Mouse (Mus musculus) testis, postnatal 14 days (tissue): ENCODE results near the gene Capn10.

Source experiments
- DNase-seq: peaks from one replicate; pipeline ENCODE4 v3.0.0; 2021; ENCODE audit warnings: low spot score

Gene Capn10

GRCm38 (mm10) chr1:92976141-92976566 is 42.0 kb downstream of the Capn10 start:
- DNase-seq: no peak

- no peak for DNase-seq
Measured at GRCm38 (mm10) chr1:92978645-92979044, 44.5 kb downstream of the Capn10 start.

DNA sequence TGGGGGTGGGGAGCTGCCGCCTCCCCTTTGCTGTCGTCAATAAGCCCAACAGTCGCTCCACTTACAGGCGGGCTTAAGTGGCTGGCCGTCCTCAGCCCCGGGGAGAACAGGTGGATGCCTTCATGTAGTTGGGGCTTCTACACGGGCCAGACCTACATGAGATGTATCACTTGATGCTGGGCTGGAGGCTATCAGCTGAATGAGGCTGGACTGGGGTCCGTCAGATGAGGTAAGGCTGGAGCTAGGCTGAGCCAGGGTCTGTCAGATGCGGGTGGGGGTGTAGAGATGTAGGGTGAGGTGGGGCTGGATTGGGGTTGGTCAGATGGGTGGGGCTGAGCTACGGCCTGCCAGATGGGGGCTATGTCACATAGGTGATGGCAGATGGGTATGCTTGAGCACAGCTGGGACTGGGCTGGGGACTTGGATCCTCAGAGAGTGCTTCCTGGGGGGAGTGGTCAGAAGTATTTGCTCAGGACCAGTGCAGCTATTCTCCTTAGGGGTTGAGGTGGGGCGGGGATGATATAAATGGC is 45.0 kb downstream of the Capn10 start:
- no peak for DNase-seq

DNA sequence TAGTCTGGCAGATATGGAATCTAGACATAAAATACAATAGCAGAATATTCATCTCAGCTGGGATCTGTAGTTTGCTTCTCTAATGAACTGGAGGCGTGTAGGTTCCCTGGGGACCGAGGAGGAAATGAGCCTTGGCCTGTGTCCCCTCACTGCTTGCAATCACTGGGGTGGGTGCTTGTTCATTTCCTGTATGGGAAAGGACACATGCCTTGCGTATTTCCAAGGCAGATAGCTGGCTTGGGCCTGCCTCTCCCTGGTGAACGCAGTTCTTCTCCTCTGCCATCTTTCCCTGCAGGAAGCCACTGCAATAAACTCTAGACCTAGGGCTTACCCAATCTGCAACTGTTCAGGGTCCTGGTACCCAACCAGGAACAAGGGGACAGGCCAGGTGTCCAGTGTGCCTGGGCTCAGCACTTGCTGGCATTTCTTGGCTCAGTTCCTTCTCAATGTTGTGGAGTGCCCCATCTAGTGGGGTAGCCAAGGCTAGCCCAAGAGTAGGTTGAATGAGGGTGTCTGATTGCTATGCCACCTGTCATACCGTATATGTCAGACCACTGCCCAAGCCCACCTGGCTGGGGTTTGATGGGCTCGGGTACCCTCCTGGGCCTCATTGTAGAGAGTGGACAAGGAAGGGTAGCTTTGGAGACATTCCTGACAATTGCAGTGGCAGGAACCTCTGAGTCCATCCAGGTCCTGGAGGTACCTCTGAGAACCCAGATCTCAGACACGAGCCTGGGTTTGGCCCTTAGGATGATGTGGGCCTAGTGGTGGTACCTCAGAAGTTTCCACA is 47.1 kb downstream of the Capn10 start:
- no peak for DNase-seq

DNA sequence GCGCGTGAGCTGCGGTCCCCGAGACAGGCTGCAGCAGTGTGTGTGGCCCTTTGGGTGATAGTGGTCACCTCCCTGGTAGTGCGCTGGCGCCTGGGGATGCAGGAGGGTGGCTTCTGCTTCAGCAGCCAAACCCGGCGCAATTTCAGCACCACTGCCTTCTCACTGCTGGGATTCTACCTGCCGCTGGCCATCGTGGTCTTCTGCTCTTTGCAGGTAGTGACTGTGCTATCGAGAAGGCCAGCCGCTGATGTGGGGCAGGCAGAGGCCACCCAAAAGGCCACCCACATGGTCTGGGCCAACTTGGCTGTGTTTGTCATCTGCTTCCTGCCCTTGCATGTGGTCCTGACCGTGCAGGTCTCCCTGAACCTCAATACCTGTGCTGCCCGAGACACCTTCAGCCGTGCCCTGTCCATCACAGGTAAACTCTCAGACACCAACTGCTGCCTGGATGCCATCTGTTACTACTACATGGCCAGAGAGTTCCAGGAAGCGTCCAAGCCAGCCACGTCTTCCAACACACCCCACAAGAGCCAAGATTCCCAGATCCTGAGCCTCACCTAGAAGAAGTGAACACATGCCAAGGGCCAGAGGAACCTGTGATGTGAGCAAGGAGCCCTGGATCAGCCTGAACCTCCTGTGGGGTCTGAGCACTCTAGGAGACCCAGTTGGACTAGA is 48.9 kb downstream of the Capn10 start:
- DNase-seq: no peak

DNA sequence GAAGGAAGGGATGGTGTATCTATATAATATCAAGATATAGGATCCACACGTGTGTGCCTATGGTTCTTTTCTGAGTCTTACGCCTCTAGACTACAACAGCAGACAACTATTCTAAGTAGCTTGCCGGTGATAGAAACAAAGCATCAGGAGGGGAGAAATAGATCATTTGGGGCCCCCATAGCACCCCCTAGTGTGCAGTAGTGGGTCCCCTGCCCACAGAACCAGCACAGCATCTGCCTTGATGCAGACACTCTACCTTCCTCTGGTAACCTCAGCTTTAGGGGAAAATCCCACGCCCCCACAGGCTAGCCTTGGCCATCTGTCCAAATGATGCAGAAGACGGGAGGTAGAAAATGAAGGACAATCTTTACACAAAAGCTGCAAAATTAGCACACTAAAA is 50.8 kb downstream of the Capn10 start:
- DNase-seq: no peak

DNA sequence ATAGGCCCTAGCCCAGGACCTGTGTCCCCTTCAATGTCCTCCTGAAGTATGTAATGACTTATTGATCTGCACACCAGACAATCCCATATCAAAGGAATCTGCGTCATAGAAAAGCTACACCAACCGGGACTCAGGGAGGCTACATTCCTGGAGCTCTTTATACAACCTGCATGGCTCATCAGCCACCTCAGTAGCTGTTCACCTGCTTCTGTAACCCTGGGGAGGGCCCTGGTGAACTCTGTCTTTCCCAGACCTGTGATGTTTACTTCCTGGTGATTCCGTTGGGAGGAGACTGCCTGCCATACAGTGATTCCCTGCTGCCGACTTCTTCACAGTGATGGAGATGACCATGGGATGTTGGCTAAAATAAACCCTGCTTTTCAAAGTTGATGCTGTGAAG is 54.7 kb downstream of the Capn10 start:
- no peak for DNase-seq

DNA sequence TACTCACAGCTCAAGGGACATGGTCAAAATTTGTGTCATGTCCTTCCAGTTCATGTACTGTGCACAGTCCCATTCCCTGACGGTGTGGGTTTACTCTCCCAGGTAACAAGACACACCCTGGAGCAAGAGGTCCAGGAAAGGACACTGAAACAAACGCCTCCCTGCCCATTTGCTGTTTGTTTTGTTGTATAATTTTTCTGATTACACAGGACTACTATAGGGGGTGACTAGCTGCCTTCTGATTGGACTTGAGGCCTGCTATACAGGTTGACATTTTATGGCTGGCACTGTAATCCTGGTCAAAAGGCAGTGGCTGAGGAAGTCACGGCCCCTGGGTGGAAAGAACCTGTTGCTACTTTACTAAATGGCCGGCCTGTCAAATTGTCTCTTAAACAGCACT is 55.7 kb downstream of the Capn10 start:
- no peak for DNase-seq

DNA sequence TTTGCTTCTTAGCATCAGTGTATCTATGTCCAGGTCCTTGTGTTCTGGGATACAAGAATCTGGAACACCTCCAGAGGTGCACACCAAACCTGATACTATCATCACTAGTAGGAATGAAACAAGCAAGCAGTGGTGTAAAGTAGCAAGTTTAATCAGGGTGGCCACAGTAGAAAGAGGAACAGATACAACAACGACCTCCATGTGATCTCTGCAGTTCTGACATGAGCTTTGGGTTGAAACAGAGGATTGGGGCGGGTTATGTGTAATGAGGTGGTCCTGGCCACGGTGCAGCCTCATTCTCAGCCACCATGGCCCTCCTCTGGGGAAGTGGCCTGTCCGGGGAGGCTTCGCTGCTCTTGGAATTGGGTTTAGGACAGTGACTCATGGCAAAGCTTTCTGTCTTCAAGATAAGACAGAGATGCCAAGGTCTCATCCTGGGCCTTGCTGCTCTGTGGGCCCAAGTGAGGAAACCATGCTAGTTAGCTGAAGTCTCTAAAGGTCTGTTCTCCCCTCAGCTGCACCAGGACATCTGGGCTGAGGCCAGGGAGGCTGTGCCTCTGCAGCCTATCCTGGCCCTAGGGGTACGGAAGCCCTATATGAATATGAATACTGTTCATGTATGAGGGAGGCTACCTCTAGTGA is 58.2 kb downstream of the Capn10 start:
- no peak for DNase-seq

DNA sequence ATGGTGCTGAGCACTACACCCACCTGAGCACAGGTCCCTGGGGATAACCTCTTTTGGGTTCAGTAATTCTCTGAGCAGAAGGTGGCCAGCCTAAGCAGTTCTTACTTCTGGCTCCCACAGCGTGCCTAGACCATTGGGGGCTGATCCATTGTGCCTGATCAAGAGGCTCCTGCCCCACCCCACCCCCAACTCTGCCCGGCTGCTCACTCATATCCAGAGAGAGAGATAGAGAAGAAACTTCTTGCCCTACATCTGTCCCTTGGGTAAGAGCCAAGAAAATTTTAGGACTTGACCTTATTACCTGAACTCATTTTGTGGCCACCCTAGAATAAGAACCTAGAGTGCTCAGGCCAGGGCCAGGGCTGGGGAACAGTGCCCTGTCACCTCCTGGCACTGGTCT is 58.7 kb downstream of the Capn10 start:
- no peak for DNase-seq
